Mouse (Mus musculus): ENCODE results near the gene Polr2e. TPM values are rescaled to one million over a fixed set of nuclear protein-coding genes. Genes with fewer than 3 reads are reported as not detected.
A peak's percentile ranks its signal among the peaks of the same experiment; 100 is the strongest.
"Not testable (repeated sequence)": the region's sequence is repeated elsewhere in the genome, so short reads cannot be mapped to it uniquely, and the experiment has no call there.

Polr2e gene
- total RNA-seq, 2 experiments from 2014 or later = 68.6 to 73.5 TPM

DNA sequence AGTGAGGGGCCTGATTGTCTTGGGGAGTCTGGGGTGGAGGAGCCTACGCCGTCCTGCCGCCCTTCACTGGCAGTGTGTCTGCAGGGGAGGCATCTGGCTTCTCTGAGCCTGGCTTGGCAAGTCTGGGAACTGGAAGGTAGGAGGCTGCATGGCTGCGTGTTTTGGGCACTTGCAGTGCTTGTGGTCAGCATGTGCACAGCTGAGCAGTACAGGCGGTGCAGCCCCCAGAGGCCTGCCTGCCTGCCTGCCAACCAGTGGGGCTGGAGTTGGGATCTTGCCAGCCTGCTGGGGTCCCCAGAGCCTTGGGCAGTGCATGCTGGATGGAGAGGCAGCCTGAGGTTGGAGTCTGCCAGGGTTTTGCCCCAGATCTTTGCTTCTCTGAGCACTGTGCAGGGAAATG, 23.5 kb upstream of the Polr2e start:
- intact Hi-C loops (cut with DNase I) = no loop called here
- DNase-seq = no peak

DNA sequence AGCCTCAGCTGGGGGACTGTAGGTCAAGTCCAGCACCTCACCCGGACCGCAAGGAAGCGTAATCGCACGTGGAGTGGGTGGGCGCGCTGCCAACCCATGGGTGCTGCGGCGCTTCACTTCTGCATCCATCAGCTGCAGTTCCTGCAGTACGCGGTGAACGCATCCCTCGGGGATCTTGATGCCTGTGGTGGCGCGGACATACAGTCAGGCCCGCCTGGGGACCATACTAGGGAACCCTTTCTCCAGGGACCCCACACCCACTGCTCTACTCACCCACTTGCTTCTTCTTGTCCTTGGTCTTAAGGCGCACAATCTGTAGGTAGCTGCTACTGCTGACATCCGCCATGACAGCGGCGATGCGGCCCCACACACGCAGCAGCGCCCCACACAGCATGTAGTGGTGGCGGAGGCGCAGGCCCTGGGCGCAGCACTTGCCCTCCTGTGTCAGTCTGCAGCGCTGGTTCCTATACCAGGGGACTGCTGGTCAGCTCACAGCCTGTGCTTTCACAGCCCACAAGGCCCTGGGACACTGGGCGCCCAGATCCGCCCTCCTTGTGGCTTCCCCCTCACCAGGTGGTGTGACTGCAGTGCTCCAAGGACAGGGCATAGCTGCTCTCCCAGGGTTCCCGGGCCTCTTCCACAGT, 18.2 kb upstream of the Polr2e start:
- intact Hi-C loops (cut with DNase I) = no loop called here
- no peak for DNase-seq

DNA sequence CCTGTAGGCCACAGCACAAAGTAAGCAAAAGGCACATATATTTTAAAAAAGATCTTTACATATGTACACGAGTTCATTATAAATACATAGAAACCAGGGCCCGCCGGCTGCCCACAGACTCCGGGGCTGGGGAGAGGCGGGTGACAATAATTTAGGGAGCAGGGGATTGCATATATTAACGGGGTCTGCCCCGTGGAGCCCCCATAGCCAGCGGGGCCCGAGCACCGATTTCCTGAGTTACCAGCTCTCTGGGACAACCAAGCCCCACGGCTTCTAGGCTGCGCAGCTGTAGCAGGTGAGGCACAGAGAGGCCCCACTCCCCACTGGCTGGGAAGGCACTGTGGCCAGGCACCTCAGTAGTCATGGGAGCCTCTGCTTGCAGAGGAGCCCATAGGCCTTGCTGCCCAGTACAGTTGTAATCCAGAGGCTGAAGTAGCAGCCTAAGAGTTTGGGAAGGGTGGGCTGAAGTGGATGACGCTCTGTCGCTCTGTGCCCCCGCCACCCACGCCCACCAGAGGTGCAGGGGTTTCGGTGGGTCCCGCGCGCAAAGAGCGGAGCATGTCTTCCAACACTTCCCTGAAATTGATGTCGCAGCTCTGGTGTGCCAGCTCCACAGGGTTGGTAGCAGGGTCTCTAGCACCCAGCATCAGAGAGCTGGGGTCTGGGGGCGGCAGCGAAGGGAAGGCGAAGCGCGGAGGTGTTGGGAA, 17.5 kb upstream of the Polr2e start:
- intact Hi-C loops (cut with DNase I) = no loop called here
- DNase-seq = no peak

DNA sequence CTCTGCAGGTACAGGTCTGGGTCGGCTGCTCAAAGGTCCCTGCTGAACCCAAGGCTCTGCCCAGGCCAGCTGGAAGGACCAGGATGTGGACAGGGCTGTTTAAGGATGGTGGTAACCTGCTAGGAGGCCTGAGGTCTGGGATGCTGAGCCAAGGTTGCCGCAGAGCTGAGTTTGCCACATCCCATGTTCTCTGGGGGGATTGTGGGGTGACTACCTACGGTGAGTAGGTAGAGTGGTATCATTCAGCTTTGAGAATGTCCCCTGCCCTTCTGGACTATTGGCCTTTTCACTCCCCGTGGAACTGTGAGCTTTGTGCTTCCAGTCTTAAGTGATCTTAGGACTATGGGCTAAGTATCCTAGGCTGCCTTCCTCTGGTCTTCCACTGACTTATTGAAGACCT, 16.9 kb upstream of the Polr2e start:
- intact Hi-C loops (cut with DNase I) = no loop called here

DNA sequence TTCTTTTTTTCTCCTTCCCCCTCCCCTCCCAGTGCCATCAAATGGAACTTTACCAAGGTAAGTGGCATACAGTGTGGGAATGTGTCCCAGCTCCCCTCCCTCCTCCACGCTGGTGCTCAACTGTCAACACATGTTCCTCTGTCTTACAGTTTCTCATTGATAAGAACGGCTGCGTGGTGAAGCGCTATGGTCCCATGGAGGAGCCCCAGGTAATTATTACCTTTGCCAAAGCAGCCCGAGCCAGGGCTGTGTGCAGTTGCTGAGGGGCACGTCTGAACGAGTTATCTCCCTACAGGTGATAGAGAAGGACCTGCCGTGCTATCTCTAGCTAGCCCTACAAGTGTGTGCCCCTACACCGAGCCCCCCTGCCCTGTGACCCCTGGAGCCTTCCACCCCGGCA, 16.3 kb upstream of the Polr2e start:
- no peak for DNase-seq
- intact Hi-C loops (cut with DNase I) = loop anchor here (2.0 kb wide), 2 partner anchors 17 to 59 kb away; partner anchors contain the start of gene Stk11

More for the DNA sequence above, 16.9 kb upstream of the Polr2e start:
- no peak for DNase-seq

DNA sequence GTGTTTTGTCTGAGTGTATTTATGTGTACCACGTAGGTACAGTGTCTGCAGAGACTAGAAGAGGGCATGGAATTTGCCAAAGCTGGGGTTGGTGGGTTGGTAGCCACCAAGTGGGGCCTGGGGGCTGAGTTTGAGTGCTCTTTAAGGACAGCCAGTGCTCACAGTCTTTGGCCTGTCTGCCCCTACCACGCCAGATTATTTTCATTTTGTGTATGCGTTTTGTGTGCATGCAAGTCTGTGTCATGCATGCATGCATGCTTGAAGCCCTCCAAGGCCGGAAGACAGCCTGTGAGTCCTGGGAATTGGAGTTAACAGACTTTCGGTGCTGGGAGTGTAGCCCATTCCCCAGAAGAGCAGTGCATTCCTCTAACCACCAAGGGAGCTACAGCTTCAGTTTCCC, 15.8 kb upstream of the Polr2e start:
- no peak for DNase-seq
- intact Hi-C loops (cut with DNase I) = loop anchor here (2.0 kb wide), 2 partner anchors 17 to 59 kb away; partner anchors contain the start of gene Stk11

DNA sequence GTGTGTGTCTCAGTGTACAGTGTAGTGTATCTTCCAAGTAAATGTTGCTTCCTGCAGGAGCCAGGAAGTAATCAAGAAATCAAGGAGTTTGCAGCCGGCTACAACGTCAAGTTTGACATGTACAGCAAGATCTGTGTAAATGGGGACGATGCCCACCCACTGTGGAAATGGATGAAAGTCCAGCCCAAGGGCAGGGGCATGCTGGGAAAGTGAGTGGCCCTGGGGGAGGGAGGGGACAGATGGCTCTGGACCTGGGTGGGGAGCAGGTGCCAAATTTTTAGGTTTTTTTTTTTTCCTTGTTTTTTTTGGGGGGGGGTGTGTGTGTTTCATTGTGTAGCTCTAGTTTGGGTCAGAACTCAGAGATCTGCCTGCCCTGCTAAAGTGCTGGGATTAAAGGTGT, 15.3 kb upstream of the Polr2e start:
- intact Hi-C loops (cut with DNase I) = loop anchor here (2.0 to 5.0 kb wide), 3 partner anchors 18 to 68 kb away; partner anchors contain the start of genes Cnn2 and Stk11
- not testable (repeated sequence) for DNase-seq

DNA sequence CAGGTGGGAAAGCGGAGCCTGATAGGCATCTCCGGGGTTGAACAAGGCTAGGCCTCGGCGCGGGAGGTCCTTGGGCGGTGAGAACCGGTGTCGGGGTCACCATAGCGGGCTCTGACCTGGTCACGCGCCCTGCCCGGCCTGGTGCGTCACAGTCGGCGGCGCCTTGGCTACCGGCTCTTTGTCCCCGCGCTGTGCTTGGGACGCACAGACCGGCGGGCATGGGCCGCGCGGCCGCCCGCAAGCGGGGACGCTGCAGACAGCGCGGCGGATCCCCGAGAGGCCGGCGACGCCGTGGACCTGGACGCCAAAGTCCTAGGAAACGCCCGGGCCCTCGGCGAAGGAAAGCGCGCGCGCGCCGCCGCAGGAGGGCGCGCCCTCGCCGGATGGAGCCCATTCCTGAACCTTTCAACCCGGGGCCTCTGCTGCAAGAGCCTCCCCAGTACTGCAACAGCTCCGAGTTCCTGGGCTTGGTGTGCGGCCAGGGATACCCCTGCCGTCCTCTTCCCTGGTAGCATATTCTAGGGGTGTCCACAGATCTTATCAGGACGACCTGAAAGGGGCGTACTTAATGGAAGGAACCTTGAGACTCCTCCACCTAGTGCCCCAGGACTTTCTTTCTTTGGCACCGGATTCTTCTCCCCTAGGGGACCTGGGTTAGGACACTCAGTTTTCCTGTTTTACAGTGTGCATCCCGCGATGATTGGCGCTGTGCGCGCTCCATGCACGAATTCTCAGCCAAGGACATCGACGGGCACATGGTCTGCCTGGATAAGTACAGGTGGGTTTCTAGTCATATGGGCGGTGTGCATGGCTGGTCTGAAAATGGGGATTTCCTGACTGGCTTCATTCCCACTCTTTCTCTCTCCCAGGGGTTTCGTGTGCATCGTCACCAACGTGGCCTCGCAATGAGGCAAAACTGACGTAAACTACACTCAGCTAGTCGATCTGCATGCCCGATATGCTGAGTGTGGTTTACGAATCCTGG, 14.5 kb upstream of the Polr2e start:
- intact Hi-C loops (cut with DNase I) = loop anchor here (2.0 to 5.0 kb wide), 3 partner anchors 19 to 67 kb away; partner anchors contain the start of genes Cnn2 and Stk11
- DNase-seq = peak; percentile 81 to 82

DNA sequence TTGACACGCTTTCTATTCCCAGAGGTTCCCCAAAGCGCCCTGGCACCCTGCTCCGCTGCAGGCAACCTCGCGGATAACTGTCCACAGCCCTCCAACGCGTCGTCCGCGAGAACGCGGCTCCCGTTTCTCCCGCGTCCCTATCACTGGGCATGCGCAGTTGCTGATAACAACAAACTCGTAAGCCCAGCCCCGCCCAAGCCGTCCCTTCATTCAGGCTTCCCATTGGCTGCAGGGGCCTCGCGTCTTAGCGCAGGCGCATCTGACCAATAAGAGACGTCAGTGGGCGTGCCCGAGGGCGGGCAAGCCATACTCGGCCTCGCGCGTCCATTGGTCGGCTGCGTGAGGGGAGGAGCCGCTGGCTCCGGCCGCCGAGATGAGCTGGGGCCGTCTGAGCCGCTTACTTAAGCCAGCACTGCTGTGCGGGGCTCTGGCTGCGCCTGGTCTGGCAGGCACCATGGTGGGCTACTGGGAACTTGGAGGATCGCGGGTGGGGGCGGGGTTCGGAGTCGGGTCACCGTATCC, 13.7 kb upstream of the Polr2e start:
- intact Hi-C loops (cut with DNase I) = loop anchor here (5.0 kb wide), 1 partner anchor 66 kb away; the partner anchor contains the start of gene Cnn2
- peak; percentile 99 to 100 for DNase-seq

DNA sequence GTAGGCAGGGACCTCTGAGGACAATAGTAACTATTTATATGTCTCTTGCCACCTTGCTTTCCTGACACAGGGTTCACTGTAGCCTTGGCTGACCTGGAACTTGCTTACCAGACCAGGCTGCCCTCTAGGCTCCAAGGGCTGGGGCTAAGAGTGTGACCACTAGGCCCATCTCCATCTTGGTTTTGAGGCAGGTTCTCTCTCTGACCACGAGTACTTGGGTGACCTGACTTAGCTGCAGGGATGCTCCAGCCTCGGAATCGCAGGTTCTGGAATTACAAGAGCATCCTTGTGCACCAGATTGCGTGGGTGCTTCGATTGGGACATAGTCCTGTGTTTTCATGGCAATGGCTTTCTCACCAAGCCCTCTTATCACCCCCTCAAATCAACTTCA, 12.8 kb upstream of the Polr2e start:
- intact Hi-C loops (cut with DNase I) = loop anchor here (5.0 kb wide), 1 partner anchor 65 kb away; the partner anchor contains the start of gene Cnn2
- no peak for DNase-seq

DNA sequence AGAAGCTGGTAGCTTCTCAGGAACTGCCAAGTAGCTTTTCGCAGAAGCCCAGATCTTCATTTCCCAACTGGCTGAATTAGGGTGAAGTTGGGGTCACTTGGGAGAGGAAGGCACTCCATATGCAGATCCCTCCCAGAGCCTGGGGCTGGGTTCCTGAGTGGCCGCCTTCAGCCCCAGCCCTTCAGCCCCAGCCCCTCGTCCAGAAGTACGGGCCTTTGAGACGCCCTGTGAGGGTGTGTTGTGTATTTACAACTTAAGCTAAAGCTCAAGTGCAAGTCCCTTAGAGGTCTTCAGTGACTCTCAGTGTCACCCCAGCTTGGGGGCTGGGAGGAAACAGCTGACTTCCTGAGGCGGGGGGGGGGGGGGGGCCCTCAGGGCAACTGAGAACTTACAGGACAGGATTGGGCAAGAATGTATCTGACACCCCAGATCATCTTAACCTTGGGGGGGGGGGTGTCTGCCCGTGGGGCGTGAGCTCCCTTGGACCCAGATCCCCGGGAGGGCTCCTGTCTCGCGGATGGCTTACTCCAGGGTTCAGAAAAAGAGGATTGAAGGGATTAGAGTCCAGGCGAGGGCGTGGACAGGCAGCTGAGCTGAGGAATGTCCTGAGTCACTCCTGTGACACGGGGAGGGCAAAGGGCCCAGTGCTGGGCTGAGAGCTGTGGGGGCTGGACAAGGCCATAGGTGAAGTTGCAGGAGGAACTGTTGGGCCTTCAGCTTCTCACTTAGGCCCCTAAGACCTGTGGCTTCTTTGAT, 12.2 kb upstream of the Polr2e start:
- peak; percentile 58 to 67 for DNase-seq
- intact Hi-C loops (cut with DNase I) = loop anchor here (5.0 kb wide), 1 partner anchor 64 kb away; the partner anchor contains the start of gene Cnn2

DNA sequence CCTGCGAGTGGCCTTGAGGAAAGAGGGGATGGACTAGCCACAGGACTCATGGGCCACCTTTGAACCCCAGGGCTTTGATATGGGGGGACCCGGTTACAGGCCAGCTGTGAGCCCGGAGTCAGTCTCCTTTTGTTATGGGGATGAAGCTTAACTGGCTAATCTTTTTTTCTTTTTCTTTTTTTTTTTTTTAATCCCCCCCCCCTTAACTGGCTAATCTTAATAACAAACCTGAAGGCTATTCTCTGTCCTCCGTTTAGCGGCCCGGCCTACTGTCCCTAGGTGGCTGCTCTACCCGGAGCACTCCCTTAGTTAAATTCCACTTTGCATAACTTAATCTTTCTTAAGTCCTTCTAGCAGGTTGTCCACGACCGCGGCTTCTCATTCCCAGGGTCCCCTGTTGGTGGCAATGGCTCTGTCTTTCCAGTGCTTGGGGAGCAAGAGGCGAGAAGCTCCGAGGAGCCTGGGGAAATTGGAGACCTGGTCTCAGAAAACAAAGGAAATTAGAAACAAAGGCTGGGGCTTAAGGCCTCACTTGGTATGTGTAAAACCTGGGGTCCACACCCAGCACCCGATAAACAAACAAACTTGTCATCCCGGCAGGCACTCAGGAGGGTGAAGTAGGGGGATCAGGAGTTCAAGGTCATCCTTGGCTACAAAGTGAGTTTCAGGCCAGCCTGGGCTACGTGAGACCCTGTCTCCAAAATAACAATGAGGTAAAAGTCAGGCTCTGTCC, 11.5 kb upstream of the Polr2e start:
- no peak for DNase-seq
- intact Hi-C loops (cut with DNase I) = loop anchor here (5.0 kb wide), 1 partner anchor 64 kb away; the partner anchor contains the start of gene Cnn2

DNA sequence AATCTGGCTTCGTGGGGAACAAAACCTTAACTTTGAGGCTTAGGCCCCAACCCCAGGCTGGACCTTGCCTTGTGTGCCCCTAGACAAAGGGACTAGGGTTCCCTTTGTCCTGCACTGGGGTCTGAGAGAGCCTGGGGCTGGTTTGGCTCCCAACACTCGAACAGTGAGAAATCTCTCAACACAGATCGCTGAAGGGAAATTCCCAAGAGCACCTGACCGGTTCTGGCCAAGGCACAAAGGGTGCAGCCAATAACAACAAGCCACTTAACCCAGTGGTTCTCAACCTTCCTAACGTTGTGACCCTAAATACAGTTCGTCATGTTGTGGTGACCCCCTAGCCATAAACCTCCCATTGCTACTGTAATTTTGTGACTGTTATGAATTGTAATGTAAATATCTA, 10.6 kb upstream of the Polr2e start:
- intact Hi-C loops (cut with DNase I) = loop anchor here (5.0 kb wide), 1 partner anchor 63 kb away; the partner anchor contains the start of gene Cnn2

DNA sequence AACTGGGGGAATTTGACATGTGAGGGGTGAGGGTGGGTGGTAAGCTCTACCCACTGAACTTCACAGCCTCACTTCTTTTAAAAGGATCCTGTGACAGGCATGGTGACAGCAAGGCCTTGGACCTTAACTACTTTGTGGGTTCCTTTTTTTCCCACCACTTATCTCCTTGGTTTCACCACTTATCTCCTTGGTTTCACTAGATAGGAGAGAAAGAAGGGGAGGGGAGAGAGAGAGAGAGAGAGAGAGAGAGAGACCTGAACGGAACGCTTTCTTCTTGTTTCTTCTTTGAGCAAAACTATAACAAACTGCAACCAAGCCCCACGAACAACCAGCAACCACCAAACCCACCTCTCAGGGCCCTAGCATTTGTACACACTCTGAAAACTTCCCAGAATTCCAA, 9.2 kb upstream of the Polr2e start:
- DNase-seq = no peak
- intact Hi-C loops (cut with DNase I) = no loop called here

More for the DNA sequence above, 10.6 kb upstream of the Polr2e start:
- DNase-seq = no peak

DNA sequence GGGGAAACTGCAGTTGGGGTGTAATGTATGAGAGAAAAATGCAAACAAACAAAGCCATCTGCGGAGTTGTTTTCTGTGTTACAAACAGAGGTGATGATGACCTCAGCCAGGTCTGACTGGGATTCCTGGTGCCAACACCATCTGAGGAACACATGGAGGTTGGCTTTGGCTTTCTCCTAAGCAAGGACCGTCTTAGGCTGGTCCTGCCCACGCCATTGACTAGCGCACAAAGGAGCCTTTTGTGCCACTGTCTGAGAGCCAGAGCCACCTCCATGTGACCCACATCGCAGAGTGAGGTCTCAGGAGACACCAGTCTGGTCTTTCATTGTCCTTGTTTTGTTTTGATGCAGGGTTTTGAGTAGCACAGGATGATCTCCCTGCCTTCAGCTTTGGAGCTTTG, 8.8 kb upstream of the Polr2e start:
- intact Hi-C loops (cut with DNase I) = no loop called here
- DNase-seq = no peak

DNA sequence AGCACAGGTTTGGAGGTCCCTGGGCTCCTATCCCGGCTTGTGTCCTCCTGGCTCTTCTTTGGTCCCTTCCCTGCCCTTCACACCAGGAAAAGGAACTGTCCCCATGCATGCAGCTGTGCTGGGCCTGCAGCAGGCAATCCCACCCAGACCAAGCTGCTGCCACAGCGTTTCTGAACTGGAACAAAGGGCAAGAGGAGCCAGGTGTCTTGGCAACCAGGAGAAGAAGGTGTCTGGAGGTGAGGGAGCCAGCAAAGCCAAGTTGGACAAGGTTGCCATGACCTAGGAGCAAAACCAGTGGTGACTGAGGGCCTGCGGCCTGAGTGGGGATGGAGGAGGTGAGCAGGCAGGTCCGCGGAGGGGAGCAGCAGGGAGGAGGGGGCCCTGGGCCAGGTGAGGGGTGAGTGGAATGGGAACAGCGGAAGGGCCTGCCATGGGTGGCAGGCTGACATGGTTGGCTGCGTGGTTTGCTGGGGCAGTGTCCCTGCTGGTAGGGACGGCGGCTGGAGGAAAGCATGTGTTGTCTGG, 7.5 kb upstream of the Polr2e start, which contains the start of gene Gpx4:
Gene Gpx4 (plus strand): TSS at position 126 of the 525 bp plus-strand sequence.
- intact Hi-C loops (cut with DNase I) = no loop called here
- no peak for DNase-seq

DNA sequence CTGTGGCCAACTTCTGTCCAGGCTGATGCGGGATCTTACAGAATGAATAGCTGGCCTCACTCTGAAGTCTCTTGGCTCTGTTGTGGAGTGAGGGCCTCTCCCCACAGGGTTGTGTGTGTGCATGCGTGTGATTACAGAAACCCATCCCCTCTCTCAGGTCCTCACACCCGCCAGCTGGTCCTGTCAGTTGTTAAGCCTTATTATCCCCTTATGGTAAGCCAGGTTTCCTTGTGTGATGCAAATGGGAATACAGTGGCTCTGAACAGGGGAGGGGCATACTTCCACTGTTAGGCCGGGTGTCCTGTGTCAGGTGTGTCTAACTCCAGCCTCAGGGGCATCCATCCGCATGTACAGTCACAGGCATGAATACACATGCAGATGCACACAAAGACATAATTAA, 6.2 kb upstream of the Polr2e start:
- DNase-seq = no peak
- intact Hi-C loops (cut with DNase I) = no loop called here

DNA sequence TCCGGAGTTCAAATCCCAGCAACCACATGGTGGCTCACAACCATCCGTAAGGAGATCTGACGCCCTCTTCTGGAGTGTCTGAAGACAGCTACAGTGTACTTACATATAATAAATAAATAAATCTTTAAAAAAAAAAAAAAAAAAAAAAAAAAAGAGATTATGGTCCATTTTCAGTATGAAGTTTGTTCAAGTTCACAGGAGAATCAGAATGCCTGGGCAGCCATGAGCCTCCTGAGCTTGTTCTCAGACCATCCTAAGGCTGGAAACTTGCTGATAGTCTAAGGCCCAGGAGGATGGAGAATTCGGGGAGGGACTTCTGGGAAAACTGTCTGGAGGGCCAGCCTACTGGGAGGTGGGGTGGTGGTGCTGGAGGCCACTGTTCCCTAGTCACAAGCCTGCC, 5.8 kb upstream of the Polr2e start:
- DNase-seq; intact Hi-C loops (cut with DNase I): not testable (repeated sequence)

All from heart, postnatal 14 days (tissue).